Mouse (Mus musculus) embryo, embryonic 10 days (tissue): Measurements from ENCODE around the gene Il1r2.

Experiments used
- DNase-seq: peaks from one replicate; pipeline ENCODE4 v3.0.0-alpha.2; 2015; ENCODE audit warnings: low spot score

Gene Il1r2

DNA sequence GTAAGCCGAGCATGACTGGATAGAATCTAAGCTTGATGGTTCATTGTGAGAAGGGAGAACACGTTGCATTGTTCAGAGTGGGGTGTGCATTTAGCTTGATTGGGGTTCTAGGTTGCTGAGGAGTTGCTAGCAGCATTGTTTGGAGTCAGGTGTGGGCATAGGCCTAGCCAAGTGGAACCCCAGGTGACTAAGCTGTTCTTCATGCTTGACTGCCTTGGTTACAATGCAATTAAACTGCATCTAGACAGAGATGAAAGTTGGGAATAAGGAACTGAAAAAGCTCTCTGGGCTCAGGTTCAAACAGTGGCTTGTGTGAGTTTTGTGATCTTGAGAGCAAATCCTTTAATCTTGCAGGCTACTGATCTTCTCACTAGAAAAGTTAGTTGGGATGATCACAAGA is 55.4 kb downstream of the Il1r2 start:
- no peak for DNase-seq

DNA sequence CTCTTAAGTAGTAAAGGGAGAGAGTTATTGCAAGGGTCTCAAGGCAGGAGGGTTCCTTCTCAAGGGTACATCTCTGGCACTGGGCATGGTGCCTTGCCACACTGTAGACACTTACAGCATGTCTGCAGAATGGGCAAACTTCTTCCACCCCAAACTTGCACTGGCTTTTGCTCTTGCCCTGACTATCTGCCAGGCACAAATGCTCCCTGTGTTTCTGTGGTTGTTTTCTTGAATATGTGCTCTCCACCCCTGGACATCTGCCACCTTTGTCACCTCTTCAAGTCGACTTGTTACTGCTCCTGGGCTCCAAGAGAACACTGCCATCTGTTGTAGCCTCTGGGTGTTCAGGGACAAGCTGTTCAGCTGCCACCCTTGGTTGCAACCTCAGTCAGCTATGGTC is 57.8 kb downstream of the Il1r2 start:
- no peak for DNase-seq

DNA sequence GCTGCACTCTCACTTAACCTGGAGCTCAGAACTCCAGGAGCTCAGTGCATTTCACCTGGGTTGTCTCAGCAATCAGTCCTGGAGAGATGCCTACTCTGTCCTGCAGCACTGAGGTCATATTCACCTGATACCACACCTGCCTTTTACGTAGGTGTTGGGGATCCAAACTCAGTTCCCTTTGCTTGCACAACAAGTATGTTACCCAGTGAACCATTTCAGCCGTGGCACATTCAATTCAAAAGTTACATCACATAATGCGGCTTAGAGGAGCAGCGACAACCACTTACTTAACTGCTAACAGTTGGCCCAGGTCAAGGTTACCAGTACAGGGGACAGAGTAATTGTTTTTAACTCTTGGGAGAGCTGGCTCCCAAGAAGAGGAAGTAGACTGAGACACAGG is 58.8 kb downstream of the Il1r2 start:
- DNase-seq: no peak

DNA sequence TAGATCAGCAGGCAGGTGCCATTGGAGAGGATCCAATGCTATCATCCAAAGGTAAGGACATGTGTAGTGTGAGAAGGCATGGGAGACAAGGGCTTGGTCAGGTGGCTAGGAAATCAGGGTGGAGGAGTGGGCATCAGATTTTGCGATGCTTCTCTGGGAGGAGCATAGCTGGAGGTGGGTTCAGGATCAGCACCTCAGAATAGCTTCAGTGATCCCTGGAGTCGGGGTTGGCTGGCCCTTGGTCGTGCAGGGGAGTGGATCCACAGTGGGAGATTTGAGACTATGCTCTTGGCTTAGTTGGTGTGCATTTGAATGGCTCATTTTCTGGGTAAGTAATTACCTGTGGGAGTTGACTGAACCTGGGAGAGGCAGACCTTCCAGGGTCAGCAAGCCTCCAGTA is 59.7 kb downstream of the Il1r2 start:
- DNase-seq: no peak

DNA sequence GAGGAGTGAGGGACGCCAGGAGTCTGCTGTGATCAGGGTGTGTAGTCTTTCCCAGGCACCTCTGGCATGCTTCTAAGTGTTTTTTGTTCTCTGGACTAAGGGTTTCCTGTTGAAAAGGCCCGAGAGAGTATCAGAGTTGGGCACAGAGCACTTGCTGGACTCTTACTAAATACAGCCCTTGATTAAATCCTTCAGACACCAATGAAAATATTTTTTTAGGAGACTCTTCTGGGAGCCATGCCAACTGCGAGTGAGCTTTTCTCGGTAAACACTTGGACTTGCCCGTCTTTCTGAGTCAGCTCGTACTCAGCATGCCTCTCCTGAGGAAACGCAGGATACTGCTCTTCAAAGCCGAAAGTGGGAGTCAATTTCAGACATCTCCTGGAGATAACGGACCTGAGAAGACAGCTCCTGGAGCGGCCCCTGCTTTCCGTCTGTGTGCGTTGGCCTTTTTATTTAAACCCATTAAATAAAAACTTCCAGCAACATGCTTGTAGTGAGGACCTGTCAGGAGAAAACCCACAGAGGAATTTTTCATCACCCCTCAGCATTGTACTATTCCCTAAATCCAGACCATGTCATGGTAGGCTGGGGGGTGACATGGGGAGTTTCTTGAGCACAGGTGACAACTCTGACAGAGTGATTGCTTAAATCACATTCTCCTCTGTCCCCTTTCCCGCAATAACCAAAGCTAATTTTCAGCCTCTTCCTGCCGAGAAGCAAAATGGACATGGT is 66.1 kb downstream of the Il1r2 start:
- DNase-seq: no peak

DNA sequence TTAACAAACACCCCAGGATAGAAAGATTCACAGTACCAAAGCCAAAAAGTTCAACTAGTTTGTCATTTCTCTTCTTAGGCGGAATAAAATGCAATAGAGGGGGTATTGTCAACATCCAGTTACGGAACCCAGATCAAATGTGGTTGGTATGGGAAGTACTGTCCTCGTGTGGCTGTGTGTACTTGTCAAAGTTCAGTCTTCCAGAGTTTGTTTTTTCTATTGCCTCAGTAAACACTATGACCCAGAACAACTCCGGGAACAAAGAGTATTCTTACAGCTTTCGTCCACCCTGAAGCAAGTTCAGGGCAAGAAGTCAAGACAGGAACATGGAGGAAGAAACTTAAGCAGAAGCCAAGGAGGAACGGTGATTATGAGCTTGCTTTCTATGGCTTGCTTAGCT is 82.2 kb downstream of the Il1r2 start:
- no peak for DNase-seq

DNA sequence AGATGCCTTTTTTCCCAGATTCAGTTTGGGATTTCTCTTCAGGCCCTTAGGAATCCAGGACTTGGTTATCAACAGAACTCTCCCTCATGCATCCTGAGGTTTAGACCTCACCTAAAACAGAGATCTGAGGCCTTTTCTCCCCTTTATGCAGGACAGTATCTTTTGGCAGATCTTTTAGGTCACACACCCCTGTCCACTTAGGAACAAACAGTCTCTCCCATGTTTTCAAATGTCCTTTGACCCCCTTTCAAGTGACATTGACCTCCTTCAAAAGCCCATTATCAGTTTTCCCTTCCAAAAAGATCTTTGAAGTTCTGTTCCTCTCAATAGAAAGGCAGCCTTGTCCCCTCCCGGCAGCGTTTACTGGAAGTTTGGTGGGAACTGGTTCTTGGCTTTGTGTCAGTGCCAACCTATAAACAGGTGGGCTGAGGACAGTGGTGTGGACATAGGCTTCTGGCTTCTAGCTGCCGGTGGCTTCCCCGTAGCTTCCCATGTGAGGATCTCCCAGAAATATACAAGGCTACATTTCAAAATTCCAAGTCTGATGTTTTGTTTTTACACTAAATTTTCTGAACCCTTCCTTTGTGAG is 89.5 kb downstream of the Il1r2 start:
- no peak for DNase-seq

DNA sequence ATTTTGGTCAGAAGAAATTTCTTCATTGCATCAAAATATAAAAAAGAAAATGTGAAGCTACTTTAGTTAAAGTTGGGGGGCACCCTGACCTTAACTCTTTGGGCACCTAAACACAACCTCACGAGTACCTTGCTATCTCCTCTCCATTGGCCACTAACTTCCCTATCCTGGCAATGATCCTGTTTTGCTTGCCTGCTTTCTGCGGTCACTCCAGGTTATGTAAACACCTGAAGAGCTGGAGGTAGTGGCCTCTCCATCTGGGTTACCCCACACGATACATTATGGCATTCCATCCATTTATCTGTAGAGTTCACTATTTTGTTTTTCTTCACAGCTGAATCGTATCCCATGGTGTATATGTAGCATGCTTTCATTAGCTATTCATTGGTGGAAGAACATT is 90.5 kb downstream of the Il1r2 start:
- no peak for DNase-seq

DNA sequence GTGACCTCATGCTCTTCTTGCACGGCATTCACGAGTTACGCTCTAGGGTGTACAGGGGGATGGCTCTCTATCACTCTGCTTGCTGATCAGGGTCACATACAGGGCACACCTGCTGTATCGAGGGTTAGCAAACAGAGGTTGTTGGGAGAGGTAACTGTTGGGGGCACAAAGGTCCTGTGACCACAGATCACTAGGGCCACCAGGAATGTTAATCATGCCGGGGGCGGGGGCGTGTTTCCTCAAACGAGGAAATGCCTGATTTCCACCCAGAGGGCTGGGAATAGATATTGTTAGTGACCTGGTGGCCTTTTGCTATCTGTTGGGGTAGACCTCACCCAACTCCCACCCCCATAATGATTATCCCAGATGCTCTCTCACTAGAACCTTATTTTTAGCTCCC is 93.7 kb downstream of the Il1r2 start:
- DNase-seq: no peak

DNA sequence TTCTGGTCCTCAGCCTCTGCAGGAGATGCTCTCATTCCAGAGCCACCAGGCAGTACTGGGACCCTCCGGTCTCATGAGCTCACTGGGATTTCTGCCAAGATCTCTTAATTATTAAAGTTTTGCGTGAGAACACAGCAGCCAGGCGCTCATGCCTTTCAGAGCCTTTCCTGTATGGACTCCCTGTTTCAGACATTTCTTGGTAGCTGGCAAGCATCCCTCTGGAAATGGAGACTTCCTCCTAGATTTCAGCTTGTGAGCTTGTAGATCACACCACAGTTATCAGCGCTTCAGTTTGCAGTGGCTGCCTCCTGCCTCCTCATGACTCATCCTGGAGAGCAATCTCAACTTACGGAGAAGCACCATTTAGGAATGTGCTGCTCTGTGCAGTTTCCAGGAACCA is 98.0 kb downstream of the Il1r2 start:
- no peak for DNase-seq

DNA sequence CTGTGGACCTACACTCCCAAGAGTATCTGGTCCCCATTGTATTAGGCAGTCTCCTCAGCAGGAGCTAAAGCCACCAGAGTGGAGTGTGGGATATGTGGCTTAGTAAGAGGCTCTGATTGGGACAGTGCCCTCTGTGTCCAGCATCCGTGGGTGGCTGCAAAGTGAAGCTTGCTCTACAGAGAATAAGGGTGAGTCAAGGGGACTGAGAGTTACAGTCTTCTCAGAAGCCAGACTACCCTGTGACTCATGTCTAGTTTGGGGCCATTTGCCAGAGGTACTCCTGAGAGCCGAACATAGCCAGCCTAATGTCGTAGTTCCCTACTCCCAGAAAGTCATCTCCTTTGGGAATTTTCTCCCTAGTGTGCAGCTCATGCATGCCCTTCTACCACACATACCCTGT is 100.3 kb downstream of the Il1r2 start:
- DNase-seq: no peak
